Mouse (Mus musculus) layer of hippocampus, adult 11-12 months (tissue): ENCODE measurements around the gene H2-Q10.
"Not testable (repeated sequence)": the region's sequence is repeated elsewhere in the genome, so short reads cannot be mapped to it uniquely, and the experiment has no call there.

Source experiments
- DNase-seq: peaks from one replicate; pipeline ENCODE4 v3.0.0; 2022; ENCODE audit warnings: low spot score

Gene H2-Q10

DNA sequence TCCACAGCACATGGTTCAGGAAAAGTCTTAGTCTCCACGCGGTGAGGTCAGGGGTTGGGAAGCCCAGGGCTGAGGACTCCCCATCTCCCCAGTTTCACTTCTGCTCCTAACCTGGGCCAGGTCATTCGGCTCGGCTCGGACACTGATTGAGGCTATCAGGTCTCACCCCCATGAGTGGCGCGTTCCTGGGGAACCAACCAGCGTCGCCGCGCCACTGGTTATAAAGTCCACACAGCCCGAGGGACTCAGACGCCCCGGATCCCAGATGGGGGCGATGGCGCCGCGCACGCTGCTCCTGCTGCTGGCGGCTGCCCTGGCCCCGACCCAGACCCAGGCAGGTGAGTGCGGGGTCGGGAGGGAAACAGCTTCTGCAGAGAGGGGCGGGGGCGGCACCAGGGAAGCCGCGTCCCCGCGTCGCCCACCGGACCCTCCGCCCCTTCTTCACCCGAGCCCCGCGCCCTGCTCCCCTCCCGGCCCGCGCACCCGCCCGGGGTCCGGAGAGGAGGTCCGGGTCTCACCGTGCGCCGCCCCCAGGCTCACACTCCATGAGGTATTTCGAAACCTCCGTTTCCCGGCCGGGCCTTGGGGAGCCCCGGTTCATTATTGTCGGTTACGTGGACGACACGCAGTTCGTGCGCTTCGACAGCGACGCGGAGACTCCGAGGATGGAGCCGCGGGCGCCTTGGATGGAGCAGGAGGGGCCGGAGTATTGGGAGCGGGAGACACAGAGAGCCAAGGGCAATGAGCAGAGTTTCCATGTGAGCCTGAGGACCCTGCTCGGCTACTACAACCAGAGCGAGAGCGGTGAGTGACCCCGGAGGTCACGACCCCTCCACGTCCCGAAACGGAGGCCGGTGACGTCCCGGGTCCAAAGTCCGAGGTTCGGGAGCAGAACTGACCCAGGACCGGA, at the start of gene H2-Q10:
TSS of gene H2-Q10 (plus strand) at position 248 of the 910 bp plus-strand sequence.
- no peak for DNase-seq

DNA sequence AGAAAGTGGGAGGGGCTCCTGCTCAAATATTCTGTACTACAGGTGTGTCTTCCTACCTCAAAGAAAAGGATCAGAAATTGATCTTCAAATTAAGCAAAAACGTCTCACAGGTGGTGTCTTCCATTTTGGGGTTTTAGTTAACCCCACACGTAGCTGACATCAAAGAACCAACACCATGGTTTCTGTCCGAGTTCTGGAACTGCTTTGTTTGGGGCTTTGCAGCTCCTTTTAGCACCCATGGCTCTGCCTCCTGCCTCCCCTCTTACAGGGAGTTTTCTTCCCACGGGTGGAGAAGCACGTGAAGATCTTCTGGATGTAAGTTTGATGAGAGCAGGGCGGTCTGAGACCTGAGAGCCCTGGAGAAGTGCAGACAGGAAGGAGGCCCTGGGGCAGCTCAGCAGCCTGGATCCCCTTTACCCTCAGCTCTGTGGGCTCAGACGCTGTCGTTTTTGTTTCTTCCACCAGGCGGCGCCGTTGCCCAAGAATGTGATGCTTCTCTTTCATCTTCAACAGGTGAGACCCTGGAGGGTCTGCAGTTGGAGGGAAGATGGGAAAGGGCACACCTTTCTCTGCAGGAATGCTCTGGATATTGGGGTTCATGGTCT, 49.6 kb upstream of the H2-Q10 start:
- DNase-seq = not testable (repeated sequence)

DNA sequence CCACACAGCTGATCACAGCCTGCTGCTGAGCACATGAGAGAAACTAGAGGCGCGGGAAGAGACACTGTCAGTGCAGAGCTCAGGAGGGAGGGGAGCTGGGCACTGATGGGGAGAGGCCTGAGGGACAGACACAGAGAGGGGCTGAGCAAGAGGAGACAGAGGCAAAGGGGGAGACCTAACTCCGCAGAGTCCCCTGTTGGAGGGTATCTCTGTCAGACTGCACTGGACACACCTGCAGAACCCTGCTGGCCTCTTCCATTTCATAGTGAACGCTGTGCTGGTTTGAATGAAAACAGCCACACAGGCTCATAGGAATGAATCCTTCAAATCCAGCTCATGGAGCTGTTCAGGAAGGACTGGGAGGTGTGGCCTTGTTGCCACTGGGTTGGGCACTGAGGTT, 48.6 kb upstream of the H2-Q10 start:
- DNase-seq = not testable (repeated sequence)

DNA sequence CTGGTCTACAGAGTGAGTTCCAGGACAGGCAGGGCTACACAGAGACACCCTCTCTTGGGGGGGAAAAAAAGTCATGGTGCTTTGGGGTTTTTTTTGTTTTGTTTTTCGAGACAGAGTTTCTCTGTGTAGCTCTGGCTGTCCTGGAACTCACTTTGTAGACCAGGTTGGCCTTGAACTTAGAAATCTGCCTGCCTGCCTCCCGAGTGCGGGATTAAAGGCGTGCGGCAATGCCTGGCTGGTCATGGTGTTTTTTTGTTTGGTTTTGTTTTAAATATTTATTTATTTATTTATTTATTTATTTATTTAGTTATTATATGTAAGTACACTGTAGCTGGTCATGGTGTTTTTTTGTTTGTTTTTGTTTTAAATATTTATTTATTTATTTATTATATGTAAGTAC, 47.5 kb upstream of the H2-Q10 start:
- DNase-seq = not testable (repeated sequence)

DNA sequence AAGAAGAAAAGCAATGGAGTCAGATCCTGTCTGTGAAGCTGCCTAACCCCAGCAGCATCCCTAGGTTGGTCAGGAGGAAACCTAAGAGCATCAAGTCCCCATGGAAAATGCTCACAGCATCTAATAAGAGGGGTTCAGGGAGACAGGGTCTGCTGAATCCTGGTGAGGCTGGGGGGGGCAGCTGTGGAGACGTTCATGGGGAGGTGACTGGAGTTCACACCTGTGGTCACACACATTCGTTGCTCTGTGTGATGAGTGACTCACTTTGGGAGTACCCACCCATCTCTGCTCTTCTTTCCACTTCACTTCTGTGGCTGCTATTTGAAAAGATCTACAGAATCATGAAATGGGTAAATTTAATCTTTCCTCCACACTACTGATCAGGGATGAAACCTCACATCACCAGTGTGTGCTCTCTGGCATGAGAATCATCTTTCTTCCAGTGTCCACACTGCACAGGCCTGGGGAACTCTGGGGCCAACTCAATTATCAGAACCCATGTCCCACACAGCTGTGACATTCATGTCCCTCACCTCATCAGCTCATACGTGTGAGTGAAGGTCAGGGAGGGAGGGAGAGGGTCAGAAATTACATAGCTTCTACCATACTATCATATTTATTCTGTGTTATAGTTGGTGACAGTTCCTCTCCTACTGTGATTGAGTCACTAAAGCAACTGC, 46.6 kb upstream of the H2-Q10 start:
- peak; percentile 0 for DNase-seq

DNA sequence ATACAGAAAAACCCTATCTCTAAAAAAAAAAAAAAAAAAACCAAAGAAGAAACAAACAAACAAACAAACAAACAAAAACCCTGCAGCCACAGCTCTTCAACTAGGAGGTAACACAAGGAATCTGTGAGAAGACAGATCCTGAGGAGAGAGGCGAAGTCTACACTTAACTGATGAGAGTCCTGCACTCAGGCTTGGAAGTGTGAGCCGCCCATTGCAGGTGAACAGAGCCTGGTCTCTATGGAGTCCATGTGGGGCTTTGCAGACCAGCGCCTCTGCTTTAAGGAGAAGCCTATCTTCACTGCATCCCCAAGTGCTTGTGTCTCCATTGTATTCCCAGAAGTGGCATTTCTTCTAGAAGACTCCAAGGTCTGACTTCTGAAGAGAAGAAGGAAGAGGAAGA, 45.8 kb upstream of the H2-Q10 start:
- DNase-seq = peak; percentile 1

DNA sequence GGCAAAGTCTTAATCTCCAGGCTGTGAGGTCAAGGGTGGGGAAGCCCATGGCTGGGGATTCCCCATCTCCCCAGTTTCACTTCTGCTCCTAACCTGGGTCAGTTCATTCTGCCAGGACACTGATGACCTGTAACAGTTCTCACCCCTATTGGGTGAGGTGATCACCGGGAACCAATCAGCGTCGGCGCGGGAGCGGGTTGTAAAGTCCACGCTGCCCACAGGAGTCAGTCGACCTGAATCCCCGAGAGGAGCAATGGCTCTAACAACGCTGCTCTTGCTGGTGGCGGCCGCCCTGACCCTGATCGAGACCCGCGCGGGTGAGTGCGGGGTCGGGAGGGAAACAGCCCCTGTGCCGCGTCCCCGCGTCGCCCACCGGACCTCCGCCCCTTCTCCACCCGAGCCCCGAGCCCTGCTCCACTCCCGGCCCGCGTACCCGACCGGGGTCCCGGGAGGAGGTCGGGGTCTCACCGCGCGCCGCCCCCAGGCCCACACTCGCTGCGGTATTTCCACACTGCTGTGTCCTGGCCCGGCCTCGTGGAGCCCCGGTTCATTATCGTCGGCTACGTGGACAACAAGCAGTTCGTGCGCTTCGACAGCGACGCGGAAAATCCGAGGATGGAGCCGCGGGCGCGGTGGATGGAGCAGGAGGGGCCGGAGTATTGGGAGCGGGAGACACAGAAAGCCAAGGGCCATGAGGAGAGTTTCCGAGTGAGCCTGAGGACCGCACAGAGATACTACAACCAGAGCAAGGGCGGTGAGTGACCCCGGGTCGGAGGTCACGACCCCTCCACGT, 45.1 kb upstream of the H2-Q10 start, which contains the start of gene H2-Q6:
TSS of gene H2-Q6 (plus strand) at position 227 of the 793 bp plus-strand sequence.
- peak; percentile 43 for DNase-seq

DNA sequence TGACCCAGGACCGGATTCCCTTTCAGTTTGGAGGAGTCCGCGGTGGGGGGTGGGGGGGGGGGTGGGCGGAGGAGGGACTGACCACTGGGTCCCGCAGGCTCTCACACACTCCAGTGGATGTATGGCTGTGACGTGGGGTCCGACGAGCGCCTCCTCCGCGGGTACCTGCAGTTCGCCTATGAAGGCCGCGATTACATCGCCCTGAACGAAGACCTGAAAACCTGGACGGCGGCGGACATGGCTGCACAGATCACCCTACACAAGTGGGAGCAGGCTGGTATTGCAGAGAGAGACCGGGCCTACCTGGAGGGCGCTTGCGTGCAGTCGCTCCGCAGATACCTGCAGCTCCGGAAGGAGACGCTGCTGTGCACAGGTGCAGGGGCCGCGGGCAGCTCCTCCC, 44.4 kb upstream of the H2-Q10 start:
- DNase-seq = peak; percentile 1

DNA sequence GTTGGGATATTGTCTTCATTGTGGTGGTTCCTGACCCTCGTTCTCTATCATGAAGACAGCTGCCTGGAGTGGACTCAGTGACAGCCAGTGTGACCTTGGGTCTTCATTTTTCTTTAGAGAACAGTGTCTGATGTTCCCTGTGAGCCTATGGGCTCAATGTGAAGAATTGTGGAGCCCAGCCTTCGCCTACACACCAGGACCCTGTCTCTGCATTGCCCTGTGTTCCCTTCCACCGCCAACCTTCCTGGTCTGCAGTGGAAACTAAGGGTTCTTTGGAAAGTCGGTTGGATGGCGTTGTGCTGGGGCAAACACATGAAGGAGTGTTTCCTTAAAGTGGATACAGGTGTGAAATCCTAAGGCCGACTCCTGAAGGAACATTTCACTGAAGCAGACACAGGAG, 41.0 kb upstream of the H2-Q10 start:
- not testable (repeated sequence) for DNase-seq

DNA sequence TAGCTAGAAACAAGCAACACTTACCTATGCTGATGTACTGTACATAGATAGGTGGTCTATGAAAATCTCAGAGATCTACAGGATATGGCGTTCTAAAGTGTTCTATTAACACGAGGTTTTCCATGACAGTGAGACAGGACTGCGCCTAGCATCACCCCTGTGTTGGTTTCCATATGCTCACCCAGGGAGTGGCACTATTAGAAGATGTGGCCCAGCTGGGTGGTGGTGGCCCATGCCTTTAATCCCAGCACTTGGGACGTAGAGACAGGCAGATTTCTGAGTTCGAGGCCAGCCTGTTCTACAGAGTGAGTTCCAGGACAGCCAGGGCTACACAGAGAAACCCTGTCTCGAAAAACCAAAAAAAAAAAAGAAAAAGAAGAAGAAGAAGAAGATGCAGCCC, 39.2 kb upstream of the H2-Q10 start:
- DNase-seq = not testable (repeated sequence)

DNA sequence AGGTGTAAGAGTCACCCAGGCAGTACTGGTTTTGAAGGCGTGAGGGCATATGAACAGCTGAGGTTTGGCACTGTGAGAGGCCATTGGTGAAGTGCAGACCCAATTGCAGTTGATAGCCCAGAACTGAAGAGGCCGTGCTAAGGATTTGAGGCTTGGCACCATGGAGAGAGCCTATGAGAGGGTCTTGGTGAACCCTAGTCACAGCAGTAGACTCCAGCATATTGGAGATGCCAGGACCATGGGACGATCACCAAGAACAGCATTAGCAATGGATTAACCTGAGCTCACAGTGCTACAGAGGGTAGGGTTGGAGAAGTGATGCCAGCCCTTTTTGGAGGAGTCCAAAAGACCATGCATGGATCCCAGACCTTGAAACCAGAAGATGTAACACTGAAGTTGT, 37.7 kb upstream of the H2-Q10 start:
- not testable (repeated sequence) for DNase-seq

DNA sequence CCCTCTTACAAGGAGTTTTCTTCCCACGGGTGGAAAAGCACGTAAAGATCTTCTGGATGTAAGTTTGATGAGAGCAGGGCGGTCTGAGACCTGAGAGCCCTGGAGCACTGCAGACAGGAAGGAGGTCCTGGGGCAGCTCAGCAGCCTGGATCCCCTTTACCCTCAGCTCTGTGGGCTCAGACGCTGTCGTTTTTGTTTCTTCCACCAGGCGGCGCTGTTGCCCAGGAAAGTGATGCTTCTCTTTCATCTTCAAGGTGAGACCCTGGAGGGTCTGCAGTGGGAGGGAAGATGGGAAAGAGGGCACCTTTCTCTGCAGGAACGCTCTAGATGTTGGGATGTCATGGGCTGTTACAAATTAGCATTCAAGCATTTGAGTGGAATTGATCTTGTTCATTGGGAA, 35.1 kb upstream of the H2-Q10 start:
- DNase-seq = not testable (repeated sequence)

DNA sequence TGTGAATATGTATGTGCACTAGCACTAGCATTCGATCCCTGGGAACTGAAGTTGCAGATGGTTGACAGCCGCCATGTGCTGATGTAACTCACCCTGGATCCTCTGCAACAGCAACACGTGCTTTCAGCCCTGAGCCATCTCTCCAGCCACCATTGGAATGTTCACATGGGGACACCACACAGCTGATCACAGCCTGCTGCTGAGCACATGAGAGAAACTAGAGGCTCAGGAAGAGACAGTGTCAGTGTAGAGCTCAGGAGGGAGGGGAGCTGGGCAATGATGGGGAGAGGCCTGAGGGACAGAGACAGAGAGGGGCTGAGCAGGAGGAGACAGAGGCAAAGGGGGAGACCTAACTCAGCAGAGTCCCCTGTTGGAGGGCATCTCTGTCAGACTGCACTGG, 34.3 kb upstream of the H2-Q10 start:
- DNase-seq = not testable (repeated sequence)

DNA sequence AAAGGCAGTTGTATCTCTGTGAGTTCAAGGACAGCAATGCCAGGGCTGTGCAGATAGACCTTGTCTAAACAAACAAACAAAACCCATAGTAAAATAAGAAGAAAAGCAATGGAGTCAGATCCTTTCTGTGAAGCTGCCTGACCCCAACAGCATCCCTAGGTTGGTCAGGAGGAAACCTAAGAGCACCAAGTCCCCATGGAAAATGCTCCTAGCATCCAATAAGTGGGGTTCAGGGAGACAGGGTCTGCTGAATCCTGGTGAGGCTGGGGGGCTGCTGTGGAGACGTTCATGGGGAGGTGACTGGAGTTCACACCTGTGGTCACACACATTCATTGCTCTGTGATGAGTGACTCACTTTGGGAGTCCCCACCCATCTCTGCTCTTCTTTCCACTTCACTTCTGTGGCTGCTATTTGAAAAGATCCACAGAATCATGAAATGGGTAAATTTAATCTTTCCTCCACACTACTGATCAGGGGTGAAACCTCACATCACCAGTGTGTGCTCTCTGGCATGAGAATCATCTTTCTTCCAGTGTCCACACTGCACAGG, 32.4 kb upstream of the H2-Q10 start:
- not testable (repeated sequence) for DNase-seq

DNA sequence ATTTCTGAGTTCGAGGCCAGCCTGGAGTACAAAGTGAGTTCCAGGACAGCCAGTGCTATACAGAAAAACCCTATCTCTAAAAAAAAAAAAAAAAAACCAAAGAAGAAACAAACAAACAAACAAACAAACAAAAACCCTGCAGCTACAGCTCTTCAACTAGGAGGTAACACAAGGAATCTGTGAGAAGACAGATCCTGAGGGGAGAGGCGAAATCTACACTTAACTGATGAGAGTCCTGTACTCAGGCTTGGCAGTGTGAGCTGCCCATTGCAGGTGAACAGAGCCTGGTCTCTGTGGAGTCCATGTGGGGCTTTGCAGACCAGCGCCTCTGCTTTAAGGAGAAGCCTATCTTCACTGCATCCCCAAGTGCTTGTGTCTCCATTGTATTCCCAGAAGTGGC, 31.5 kb upstream of the H2-Q10 start:
- not testable (repeated sequence) for DNase-seq

DNA sequence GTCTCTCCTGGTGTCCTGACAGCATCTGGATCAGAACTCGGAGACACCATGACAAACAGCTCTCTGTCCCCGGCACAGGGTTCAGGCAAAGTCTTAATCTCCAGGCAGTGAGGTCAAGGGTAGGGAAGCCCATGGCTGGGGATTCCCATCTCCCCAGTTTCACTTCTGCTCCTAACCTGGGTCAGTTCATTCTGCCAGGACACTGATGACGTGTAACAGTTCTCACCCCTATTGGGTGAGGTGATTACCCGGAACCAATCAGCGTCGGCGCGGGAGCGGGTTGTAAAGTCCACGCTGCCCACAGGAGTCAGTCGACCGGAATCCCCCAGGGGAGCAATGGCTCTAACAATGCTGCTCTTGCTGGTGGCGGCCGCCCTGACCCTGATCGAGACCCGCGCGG, 31.0 kb upstream of the H2-Q10 start, which contains the start of gene H2-Q7:
TSS of gene H2-Q7 (plus strand) at position 271 of the 400 bp plus-strand sequence.
- DNase-seq = peak; percentile 84

DNA sequence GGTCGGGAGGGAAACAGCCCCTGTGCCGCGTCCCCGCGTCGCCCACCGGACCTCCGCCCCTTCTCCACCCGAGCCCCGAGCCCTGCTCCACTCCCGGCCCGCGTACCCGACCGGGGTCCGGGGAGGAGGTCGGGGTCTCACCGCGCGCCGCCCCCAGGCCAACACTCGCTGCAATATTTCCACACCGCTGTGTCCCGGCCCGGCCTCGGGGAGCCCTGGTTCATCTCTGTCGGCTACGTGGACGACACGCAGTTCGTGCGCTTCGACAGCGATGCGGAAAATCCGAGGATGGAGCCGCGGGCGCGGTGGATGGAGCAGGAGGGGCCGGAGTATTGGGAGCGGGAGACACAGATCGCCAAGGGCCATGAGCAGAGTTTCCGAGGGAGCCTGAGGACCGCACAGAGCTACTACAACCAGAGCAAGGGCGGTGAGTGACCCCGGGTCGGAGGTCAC, 30.6 kb upstream of the H2-Q10 start:
- DNase-seq = not testable (repeated sequence)

DNA sequence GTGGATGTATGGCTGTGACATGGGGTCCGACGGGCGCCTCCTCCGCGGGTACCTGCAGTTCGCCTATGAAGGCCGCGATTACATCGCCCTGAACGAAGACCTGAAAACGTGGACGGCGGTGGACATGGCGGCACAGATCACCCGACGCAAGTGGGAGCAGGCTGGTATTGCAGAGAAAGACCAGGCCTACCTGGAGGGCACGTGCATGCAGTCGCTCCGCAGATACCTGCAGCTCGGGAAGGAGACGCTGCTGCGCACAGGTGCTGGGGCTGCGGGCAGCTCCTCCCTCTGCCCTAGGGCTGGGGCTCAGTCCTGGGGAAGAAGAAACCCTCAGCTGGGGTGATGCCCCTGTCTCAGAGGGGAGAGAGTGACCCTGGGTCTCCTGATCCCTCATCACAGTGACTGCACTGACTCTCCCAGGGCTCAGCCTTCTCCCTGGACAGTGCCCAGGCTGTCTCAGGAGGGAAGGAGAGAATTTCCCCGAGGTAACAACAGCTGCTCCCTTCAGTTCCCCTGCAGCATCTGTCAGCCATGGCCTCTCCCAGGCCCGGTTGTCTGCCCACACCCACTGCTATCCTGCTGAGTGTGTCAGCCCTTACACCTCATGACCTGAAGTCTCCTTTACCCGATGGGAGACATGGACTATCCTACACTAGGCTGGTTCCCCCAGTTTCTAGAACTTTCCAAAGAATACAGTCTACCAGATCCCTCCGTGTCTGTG, 29.8 kb upstream of the H2-Q10 start:
- not testable (repeated sequence) for DNase-seq

DNA sequence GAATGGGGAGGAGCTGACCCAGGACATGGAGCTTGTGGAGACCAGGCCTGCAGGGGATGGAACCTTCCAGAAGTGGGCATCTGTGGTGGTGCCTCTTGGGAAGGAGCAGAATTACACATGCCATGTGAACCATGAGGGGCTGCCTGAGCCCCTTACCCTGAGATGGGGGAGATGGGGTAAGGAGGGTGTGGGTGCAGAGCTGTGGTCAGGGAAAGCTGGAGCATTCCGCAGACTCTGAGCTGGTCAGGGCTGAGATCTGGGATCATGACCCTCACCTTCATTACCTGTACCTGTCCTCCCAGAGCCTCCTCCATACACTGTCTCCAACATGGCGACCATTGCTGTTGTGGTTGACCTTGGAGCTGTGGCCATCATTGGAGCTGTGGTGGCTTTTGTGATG, 27.5 kb upstream of the H2-Q10 start:
- not testable (repeated sequence) for DNase-seq

DNA sequence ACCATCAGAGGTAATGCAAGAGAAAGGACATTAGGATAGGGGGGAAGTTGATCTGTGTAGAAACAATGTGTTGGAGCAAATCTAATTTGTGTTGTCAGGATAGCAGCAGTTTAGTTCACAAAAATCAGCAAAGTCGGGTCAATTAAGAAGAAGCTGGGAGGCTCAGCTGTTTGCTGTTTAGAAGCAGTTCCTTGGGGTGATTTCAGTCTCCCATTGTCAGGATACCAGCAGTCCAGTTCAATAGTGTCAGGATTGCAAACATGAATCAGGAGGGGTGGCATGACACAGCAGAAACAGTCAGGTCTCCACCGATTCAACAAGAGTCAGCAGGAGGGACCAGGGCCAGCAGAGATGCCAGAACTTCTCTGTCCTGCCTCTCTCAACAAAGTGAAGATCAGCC, 25.4 kb upstream of the H2-Q10 start:
- not testable (repeated sequence) for DNase-seq

DNA sequence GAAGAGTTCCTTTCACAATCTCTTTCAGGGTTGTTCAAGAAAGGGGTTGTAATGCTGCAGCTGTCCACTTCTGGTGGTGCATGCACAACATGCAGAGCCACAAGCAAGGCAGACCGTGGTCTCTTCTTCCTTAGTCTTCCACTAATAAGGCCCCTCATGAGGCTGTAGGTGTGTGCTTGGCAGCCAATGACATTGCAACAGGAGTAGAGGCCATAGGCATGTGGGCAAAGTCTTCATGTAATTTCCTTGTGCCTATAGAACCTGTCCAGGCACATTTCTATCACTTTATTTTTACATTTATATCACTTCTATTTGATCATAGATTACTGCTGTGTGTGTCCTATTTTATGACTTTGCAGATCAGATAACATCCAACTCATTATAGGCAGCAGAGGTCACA, 11.6 kb upstream of the H2-Q10 start:
- DNase-seq = not testable (repeated sequence)
